Mouse (Mus musculus) cerebellum, adult 2 months (tissue): ENCODE results near the gene H6pd.

Source experiments
- CTCF ChIP-seq: fragments of 200-500 bp; IDR thresholded peaks from 2 replicates; pipeline ENCODE4 v1.5.1; 2011; ENCODE audit warnings: low read depth, mild to moderate bottlenecking, control low read depth, low read length, moderate library complexity, borderline replicate concordance; ENCODE audit not compliant: insufficient read depth
- POLR2A ChIP-seq: fragments of 200-500 bp; IDR thresholded peaks from 2 replicates; pipeline ENCODE4 v1.6.1; 2011; ENCODE audit warnings: low read length, control low read depth, borderline replicate concordance; ENCODE audit not compliant: insufficient read depth

DNA sequence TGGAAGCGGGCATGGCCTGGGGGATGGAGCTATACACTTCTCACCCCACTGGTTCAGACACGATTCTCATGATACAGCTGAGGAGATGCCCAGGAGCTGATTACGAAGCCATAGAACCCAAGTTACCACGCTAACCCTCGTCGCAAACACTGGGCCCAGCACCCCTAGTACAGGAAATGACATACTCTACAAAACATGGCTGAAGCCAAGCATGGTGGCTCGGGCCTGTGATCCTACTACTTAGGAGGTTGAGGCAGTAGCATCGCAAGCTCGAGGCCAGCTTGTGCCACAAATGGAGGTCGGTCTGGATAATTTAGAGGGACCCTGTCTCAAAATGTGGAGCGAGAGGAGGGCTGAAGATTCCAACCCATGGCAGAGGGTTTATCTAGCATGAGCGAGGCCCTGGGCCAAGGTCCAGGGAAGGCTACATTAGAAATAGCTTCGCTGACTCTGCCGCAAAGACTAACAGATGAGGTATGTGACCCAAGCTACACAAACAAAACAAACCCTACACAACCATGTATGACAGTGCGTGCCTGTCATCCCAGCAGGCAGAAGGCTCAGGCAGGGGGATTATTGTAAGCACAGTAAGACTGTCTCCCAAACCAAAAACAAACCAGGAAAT lies 8.8 kb downstream of the H6pd start:
- TF ChIP-seq POLR2A: no peak
- no peak for TF ChIP-seq CTCF
